Mouse (Mus musculus): Measurements from ENCODE around the gene Fbxw10.

DNA sequence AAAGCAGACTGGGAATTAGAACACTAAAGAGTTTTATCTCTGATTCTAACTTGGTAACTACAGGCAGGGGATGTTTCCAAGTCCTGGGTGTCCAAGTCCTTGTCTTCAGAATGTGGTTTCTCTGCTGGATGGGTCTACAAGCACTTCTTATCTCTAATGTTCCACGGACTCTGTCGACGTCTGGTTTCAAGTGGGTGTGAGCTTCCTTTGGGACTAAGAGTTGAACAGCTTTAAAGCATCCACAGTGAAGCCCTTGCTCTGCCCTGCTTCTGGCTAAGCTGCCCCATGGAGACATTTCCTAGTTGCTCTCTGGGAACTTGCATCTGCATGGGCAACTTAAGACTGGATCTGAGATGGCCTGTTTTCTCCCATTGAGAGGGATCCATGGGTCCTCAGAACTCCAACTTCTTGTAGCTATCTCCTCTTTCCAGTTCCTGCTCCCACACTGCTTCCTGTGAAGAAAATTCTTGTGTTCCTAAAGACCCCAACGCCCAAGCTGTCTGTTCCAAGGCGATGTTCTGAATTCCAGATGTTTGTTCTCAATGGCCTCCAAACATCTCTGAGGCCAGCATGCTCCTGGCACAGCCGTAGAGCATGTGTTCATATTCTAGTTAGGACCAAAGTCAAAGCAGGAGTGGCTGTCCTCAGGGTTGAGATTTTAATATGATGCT is 77.4 kb downstream of the Fbxw10 start:
- TF ChIP-seq CTCF (IDR thresholded peaks at IDR 0.05; ENCODE audit: borderline replicate concordance, control insufficient read depth, extremely low read depth, insufficient read depth, low read length, poor library complexity) (no peak), POLR2A (IDR thresholded peaks at IDR 0.05; ENCODE audit: control insufficient read depth, extremely low read depth, insufficient read depth, low read length, poor library complexity) (no peak)
